Mouse (Mus musculus) testis, postnatal 10 days (tissue): Measurements from ENCODE around the gene Lrrc71.

ENCODE experiments used
- DNase-seq: peaks from one replicate; pipeline ENCODE4 v3.0.0; 2021; ENCODE audit warnings: low spot score

Lrrc71 gene

GRCm38 (mm10) chr3:87724556-87724955 lies 23.9 kb downstream of the Lrrc71 start:
- no peak for DNase-seq

GRCm38 (mm10) chr3:87718525-87718924 lies 29.9 kb downstream of the Lrrc71 start:
- DNase-seq, result no peak
